Mouse (Mus musculus) cerebellum, adult 2 months (tissue): ENCODE results near the gene 4430402I18Rik. TPM values are rescaled to one million over a fixed set of nuclear protein-coding genes. Genes with fewer than 3 reads are reported as not detected.

ENCODE experiments used
- DNase-seq, 2 experiments: peaks; one replicate each; pipeline ENCODE4 v3.0.0; 2021
- H3K27ac ChIP-seq: fragments of 200-500 bp; 2 replicates; pipeline ENCODE4 v1.5.1; 2012; ENCODE audit warnings: low read length, control low read depth, inconsistent platforms; ENCODE audit not compliant: insufficient read depth
- H3K27me3 ChIP-seq: fragments of 200-500 bp; 2 replicates; pipeline ENCODE4 v1.6.1; 2012; ENCODE audit warnings: inconsistent platforms, mild to moderate bottlenecking, low read length, moderate library complexity; ENCODE audit not compliant: control insufficient read depth, insufficient read depth
- H3K4me1 ChIP-seq: fragments of 200-500 bp; 2 replicates; pipeline ENCODE4 v1.6.1; 2011; ENCODE audit warnings: low read length; ENCODE audit not compliant: control insufficient read depth, insufficient read depth
- H3K4me3 ChIP-seq: fragments of 200-500 bp; replicated peaks from 2 replicates; pipeline ENCODE3; 2011; ENCODE audit warnings: mild to moderate bottlenecking, low read depth, low read length, control low read depth; ENCODE audit not compliant: insufficient read depth
- CTCF ChIP-seq: fragments of 200-500 bp; IDR thresholded peaks from 2 replicates; pipeline ENCODE4 v1.5.1; 2011; ENCODE audit warnings: low read depth, mild to moderate bottlenecking, control low read depth, low read length, moderate library complexity, borderline replicate concordance; ENCODE audit not compliant: insufficient read depth
- POLR2A ChIP-seq: fragments of 200-500 bp; IDR thresholded peaks from 2 replicates; pipeline ENCODE4 v1.6.1; 2011; ENCODE audit warnings: low read length, control low read depth, borderline replicate concordance; ENCODE audit not compliant: insufficient read depth
- WGBS: fragments of 180-500 bp; shearing (Covaris S2); methylation state at CpG from one replicate; pipeline ENCODE4 v1.1.7; 2018; 5-methylcytosine and 5-hydroxymethylcytosine counted together
- polyA plus RNA-seq: library from polyadenylated mRNA; depleted of rRNA; stranded (reverse); fragments of >200 nt; gene quantifications from 2 replicates; pipeline ENCODE4 v1.2.3, GENCODE M21; 2012

The 4430402I18Rik gene
- polyA plus RNA-seq, 1 experiment = 4.5 TPM

DNA sequence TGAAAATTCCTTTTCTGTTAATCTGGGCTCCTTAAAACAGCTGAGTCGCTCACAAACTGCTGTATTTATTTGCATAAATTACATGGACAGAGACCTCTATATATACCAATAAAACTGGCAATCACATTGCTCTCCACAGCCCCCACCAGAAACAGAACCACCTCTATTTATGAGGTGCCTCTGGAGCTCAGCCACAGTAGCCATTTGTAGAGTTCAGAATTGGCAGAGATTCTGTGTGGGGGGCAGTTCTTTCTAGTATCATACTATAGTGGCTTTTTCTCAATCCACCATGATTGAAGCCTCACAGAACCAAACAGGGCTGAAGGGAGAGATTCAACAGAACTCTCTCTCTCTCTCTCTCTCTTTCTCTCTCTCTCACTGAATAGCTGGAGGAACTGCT is 71.0 kb downstream of the 4430402I18Rik start:
- TF ChIP-seq CTCF (no peak), POLR2A (no peak)
- Histone ChIP-seq H3K4me3 (no peak overlapping the region), H3K4me1 (no peaks in the 10 kb centered on the region), H3K27me3 (no peaks in the 10 kb centered on the region), H3K27ac (no peak overlapping the region)
- no peak for DNase-seq
- 54% methylated on average over 1 of the region's 1 CpGs for WGBS

DNA sequence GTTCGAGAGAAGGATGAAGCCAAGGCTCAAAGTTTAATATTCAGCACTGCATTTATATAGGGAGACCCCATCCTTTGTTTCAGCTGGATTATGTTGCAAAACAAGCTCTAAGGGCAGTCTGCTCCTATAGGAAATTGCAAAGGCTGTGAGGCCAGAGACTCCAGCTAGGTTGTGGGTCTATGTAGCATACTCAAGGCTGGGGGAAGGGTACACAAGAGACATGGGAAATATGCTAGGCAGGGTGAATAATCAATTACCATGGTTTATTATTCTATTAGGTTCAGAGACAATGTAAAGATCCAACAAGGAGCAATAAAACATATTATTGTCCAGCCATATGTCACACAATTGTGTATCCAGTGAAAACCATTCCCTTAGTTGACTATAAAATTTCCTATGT is 75.7 kb downstream of the 4430402I18Rik start:
- no peaks in the 10 kb centered on the region for H3K27me3 ChIP-seq
- no peak overlapping the region for H3K4me3 ChIP-seq
- TF ChIP-seq POLR2A (no peak), CTCF (no peak)
- WGBS = 76% methylated on average over 1 of the region's 1 CpGs
- H3K4me1 ChIP-seq = no peaks in the 10 kb centered on the region
- H3K27ac ChIP-seq = no peak overlapping the region
- no peak for DNase-seq

DNA sequence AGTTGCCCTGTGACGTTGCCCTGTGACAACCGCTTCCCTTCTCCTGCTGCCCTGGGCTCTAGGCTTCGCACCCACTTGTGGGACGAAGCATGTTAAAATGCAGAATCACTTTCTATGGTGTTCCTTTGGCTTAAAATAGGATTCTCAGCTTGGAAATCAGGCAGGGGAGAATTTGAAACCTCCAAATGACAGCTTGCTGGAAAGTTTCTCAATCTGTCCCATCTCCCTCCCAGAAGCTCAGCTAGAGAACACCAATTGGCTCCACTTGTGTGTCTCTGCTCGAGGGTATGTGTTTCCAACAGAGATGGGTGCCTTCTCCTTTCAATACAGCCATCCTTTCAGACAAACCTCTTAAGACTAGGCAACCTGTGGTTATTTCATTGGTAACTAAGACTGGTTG is 76.4 kb downstream of the 4430402I18Rik start:
- H3K27ac ChIP-seq = no peak overlapping the region
- H3K4me1 ChIP-seq = no peaks in the 10 kb centered on the region
- H3K27me3 ChIP-seq = no peaks in the 10 kb centered on the region
- no peak for DNase-seq
- 83% methylated on average over 5 of the region's 5 CpGs for WGBS
- no peak overlapping the region for H3K4me3 ChIP-seq
- TF ChIP-seq POLR2A = no peak
- no peak for TF ChIP-seq CTCF

DNA sequence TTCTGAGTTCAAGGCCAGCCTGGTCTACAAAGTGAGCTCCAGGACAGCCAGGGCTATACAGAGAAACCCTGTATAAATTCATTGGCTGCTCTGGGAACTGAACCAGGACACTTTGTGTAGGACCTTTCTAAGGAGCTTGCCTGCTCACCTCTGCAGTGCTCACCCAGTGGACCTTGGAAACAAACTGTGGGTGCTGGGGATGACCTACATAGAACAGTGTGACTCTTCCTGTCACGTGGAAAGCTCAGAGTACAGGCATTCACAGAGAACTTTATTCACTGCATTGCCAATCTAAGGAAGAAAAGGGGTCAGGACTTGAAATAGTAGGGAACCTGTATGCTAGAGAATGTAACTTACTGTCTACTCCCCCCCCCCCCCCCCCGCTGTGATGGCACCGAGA is 78.3 kb downstream of the 4430402I18Rik start:
- 54% methylated on average over 3 of the region's 3 CpGs for WGBS
- Histone ChIP-seq H3K27ac (no peak overlapping the region), H3K4me3 (no peak overlapping the region), H3K27me3 (no peaks in the 10 kb centered on the region), H3K4me1 (no peaks in the 10 kb centered on the region)
- TF ChIP-seq POLR2A (no peak), CTCF (no peak)
- DNase-seq = no peak

DNA sequence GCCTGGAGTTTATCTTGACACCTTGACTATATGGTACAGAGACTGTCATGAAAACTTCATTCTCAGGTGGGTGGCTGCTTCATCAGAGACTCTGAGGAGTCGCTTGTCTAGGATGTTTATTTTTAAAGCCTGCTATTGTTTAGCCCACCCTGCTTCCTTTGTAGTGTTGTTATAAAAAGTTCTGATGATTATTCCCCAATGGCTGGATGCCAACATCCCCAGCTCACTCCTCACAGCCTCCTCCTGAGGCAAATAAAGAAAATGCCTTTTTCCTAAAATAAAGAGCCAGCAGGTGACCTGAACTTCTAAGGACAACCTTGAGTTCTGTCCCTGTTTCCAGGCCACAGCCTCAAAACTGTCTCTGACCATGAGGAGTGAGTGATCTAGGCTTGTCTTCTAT is 79.1 kb downstream of the 4430402I18Rik start:
- TF ChIP-seq POLR2A (no peak), CTCF (no peak)
- WGBS = 43% methylated on average over 1 of the region's 1 CpGs
- no peaks in the 10 kb centered on the region for H3K4me1 ChIP-seq
- DNase-seq = no peak
- H3K27me3 ChIP-seq = no peaks in the 10 kb centered on the region
- no peak overlapping the region for H3K4me3 ChIP-seq
- no peak overlapping the region for H3K27ac ChIP-seq

DNA sequence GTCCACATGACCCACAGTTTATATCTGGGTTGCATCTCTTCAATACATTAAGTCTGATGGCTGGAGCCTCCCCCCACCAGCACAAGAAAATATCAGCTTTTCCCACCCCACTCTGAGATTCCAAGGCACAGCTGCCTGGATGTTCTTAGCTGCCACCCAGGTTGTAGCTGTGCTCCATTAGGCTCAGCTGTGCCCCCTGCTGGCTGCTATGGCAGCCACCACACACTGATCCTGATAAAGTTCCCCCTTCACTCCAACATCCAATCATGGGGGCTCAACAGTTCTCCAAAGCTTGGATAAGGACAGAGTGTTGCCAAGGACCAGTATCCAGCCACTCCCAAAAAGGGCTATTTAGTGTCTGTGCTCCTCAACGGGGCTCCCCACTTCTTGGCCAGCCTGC is 84.5 kb downstream of the 4430402I18Rik start:
- DNase-seq = peak in 1 of 2 experiments; percentile 26
- TF ChIP-seq POLR2A (no peak), CTCF (peak; percentile 42)

DNA sequence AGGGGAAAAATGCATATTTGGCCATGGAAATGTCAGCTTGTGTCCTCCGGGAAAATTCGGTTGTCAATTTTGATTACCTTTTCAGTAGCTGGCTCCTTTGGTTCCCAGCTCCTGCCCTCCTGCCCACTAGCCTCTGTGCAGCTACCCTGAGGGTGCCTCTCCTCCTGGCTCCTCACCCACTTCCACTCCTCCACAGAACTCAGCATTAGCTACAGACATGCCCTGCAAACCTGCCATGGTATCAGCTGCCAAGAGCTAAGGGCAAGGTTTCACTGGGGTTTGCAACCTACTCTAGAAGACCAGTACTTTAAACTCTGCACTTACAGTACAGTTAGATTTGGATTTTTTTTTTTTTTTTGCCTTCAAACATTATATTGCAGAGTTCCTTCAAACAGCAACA is 88.1 kb downstream of the 4430402I18Rik start:
- TF ChIP-seq POLR2A (no peak), CTCF (no peak)
- 22% methylated on average over 2 of the region's 2 CpGs for WGBS

More for the DNA sequence above, 84.5 kb downstream of the 4430402I18Rik start:
- Histone ChIP-seq H3K4me3 (no peak overlapping the region), H3K27me3 (no peaks in the 10 kb centered on the region), H3K4me1 (peaks cover 2% of the 10 kb centered on the region; the same call in 1 of the 2 replicates), H3K27ac (no peak overlapping the region)
- 50% methylated on average over 1 of the region's 1 CpGs for WGBS

DNA sequence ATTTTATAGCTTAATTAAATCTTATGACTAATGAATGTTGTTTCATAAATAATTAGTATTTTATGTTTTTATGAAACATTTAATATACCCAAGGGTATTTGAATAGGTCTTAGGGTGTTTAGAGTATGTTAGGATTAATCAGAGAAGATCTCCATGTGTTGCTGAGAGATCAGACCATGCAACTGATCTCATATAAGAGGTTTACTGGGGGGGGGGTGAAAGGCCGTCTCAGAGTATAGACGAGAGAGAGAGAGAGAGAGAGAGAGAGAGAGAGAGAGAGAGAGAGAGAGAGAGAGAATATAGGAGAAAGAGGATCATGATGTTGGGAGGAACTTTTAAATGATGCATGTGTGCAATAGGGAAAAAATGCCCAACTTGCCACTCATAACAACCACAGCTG is 97.2 kb downstream of the 4430402I18Rik start:
- no peaks in the 10 kb centered on the region for H3K4me1 ChIP-seq
- no peaks in the 10 kb centered on the region for H3K27me3 ChIP-seq
- TF ChIP-seq CTCF (no peak), POLR2A (no peak)
- WGBS = 71% methylated on average over 2 of the region's 2 CpGs
- no peak overlapping the region for H3K27ac ChIP-seq
- no peak overlapping the region for H3K4me3 ChIP-seq
- DNase-seq = no peak

More for the DNA sequence above, 88.1 kb downstream of the 4430402I18Rik start:
- Histone ChIP-seq H3K4me1 (peaks cover 2% of the 10 kb centered on the region; the same call in 1 of the 2 replicates), H3K4me3 (no peak overlapping the region), H3K27ac (no peak overlapping the region), H3K27me3 (no peaks in the 10 kb centered on the region)
- DNase-seq = peak in 1 of 2 experiments; percentile 9
